Mouse (Mus musculus) liver, embryonic 14.5 days (tissue): Measurements from ENCODE around the gene Sf3b2. TPM values are rescaled to one million over a fixed set of nuclear protein-coding genes. Genes with fewer than 3 reads are reported as not detected.
A peak's percentile ranks its signal among the peaks of the same experiment; 100 is the strongest.

Experiments used
- ATAC-seq: fragments of 200-750 bp; cut with Nextera tagmentation; 2 replicates; pipeline ENCODE4 v1.8.0; 2017; ENCODE audit warnings: moderate number of reproducible peaks, mild to moderate bottlenecking, moderate library complexity; ENCODE audit not compliant: insufficient read depth
- DNase-seq, 3 experiments: peaks; one replicate each; pipeline ENCODE4 v3.0.0-alpha.2; 2012 to 2013; ENCODE audit warnings: low read depth in 3 of 3, low spot score in 3 of 3
- H3K27ac ChIP-seq: fragments of 300-500 bp; sonication (generic); 2 replicates; pipeline ENCODE4 v1.5.1; 2014; ENCODE audit warnings: moderate library complexity, mild to moderate bottlenecking, control low read depth, inconsistent platforms
- H3K27me3 ChIP-seq: fragments of 300-500 bp; sonication (generic); 2 replicates; pipeline ENCODE4 v1.6.1; 2014; ENCODE audit warnings: mild to moderate bottlenecking, low read length, moderate library complexity; ENCODE audit not compliant: control insufficient read depth, insufficient read depth
- H3K36me3 ChIP-seq: fragments of 300-500 bp; sonication (generic); replicated peaks from 2 replicates; pipeline ENCODE4 v1.6.1; 2014; ENCODE audit warnings: low read depth; ENCODE audit not compliant: control insufficient read depth, insufficient read depth
- H3K4me1 ChIP-seq, 2 experiments: fragments of 200-500 bp in 1 of 2; fragments of 300-500 bp in 1 of 2; sonication (generic) in 1 of 2; replicated peaks; 2 replicates each; pipeline ENCODE4 v1.6.1; 2012 to 2014; ENCODE audit warnings: antibody characterized with exemption in 1 of 2, inconsistent platforms in 1 of 2, low read length in 1 of 2; ENCODE audit not compliant: control insufficient read depth in 2 of 2, insufficient read depth in 2 of 2
- H3K4me2 ChIP-seq: fragments of 300-500 bp; sonication (generic); 2 replicates; pipeline ENCODE4 v1.6.1; 2014; ENCODE audit warnings: low read depth, mild to moderate bottlenecking, control low read depth, moderate library complexity
- H3K4me3 ChIP-seq, 2 experiments: fragments of 200-500 bp in 1 of 2; fragments of 300-500 bp in 1 of 2; sonication (generic) in 1 of 2; 2 replicates each; pipeline ENCODE4 v1.5.1; 2012 to 2014; ENCODE audit warnings: low read depth in 2 of 2, low read length in 2 of 2, mild to moderate bottlenecking in 2 of 2, control low read depth in 1 of 2, inconsistent platforms in 1 of 2, moderate library complexity in 1 of 2; ENCODE audit not compliant: insufficient read depth in 1 of 2
- H3K9ac ChIP-seq: fragments of 300-500 bp; sonication (generic); replicated peaks from 2 replicates; pipeline ENCODE4 v1.6.1; 2014; ENCODE audit warnings: mild to moderate bottlenecking, control low read depth, moderate library complexity
- H3K9me3 ChIP-seq: fragments of 300-500 bp; sonication (generic); 2 replicates; pipeline ENCODE4 v1.6.1; 2016; ENCODE audit warnings: low read length, mixed read lengths; ENCODE audit not compliant: control insufficient read depth
- CTCF ChIP-seq: IDR thresholded peaks from 2 replicates; pipeline ENCODE4 v1.5.1; 2016; ENCODE audit warnings: antibody characterized with exemption, low read depth, control low read depth
- EP300 ChIP-seq: IDR thresholded peaks from 2 replicates; pipeline ENCODE4 v1.6.1; 2016; ENCODE audit warnings: antibody characterized with exemption, low read depth
- WGBS: fragments of 180-500 bp; shearing (Covaris S2); extraction: QIAGEN DNeasy Blood & Tissue Kit; methylation state at CpG from one replicate; pipeline ENCODE4 v1.1.7; 2014; ENCODE audit not compliant: insufficient replicate concordance; 5-methylcytosine and 5-hydroxymethylcytosine counted together
- polyA plus RNA-seq, 2 experiments: library from polyadenylated mRNA; depleted of rRNA in 1 of 2; stranded (reverse) in 1 of 2; unstranded in 1 of 2; fragments of >200 nt; fragmentation: Nextera tagmentation in 1 of 2; extraction: Ambion mirVana in 1 of 2; gene quantifications; 2 replicates each; pipeline versions ENCODE4 v1.2.1 to v1.2.3; 2012 to 2014

The Sf3b2 gene
- polyA plus RNA-seq, 2 experiments, result 52.5 to 98.4 TPM

DNA sequence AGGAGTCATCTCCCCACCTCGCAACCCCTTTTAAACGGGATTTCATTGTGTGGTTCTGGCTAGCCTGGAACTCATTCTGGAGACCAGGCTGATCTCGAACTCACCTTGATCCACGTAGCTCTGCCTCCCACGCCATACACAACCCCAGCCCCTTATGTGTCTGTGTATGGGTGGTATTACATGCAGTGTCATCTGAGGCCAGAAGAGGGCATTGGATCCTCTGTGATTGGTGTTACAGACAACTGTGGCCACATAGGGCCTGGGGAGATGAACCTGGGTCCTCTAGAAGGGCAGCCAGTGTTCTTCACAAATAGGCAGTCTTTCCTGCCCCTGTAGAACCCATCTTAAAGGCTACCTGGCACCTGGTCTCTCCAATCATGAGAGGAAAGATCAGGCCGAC is 11.0 kb upstream of the Sf3b2 start:
- H3K4me1 ChIP-seq, result no peaks in the 10 kb centered on the region
- ATAC-seq, result no peak
- no peak overlapping the region for H3K27ac ChIP-seq
- no peaks in the 10 kb centered on the region for H3K9me3 ChIP-seq
- no peaks in the 10 kb centered on the region for H3K36me3 ChIP-seq
- peaks cover 16% of the 10 kb centered on the region for H3K27me3 ChIP-seq
- H3K4me3 ChIP-seq, result no peak overlapping the region
- WGBS, result 62% methylated on average over 6 of the region's 6 CpGs
- TF ChIP-seq EP300, result no peak
- peak; percentile 45 for TF ChIP-seq CTCF
- no peak overlapping the region for H3K9ac ChIP-seq
- no peak overlapping the region for H3K4me2 ChIP-seq
- no peak for DNase-seq

DNA sequence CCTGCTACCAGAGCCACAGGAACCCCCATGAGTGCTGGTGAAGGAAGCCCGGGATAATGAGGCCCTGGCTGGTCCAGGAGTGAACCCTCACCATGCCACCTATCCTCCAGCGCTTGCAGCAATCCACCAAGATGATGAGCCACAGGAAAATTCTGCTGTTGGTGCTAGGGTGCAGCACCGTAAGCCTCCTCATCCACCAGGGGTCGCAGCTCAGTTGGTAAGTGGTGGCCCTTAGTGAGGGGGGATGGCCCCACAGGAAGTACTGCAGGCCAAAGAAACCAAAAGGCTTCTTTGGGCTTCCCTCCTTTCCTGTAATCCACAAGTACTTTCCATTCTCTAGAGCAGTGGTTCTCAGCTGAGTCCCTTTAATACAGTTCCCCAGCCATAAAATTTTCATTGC is 7.2 kb upstream of the Sf3b2 start:
- WGBS, result 9% methylated on average over 4 of the region's 4 CpGs
- no peaks in the 10 kb centered on the region for H3K4me1 ChIP-seq
- TF ChIP-seq EP300 (no peak), CTCF (peak; percentile 82)
- H3K9me3 ChIP-seq, result no peaks in the 10 kb centered on the region
- H3K27ac ChIP-seq, result no peak overlapping the region
- no peak overlapping the region for H3K4me2 ChIP-seq
- DNase-seq (peak in 1 of 3 experiments; percentile 43), ATAC-seq (no peak)
- no peak overlapping the region for H3K4me3 ChIP-seq
- peaks cover 18% of the 10 kb centered on the region for H3K27me3 ChIP-seq
- no peak overlapping the region for H3K9ac ChIP-seq
- H3K36me3 ChIP-seq, result no peaks in the 10 kb centered on the region

DNA sequence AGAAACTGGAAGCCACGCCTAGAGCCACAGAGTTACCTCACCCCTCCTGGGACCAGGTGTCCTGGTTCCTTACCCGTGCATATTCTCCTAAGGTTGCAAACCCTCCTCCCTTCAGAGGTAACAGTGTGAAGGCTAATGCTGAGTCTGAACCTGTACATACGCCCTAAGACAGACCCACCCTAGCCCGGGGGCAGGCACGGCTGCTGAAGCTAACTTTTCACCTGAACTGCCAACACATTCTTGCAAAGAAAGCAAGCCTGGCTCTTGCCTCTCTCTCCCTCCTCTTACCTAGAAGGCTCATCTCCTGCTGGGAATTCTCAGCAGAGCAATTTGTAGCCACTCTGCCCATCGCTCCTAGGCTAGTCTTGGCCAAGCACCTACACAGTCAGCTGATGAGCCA is 5.3 kb upstream of the Sf3b2 start:
- WGBS, result 54% methylated on average over 6 of the region's 6 CpGs
- TF ChIP-seq EP300 (no peak), CTCF (no peak)
- ATAC-seq, result no peak

DNA sequence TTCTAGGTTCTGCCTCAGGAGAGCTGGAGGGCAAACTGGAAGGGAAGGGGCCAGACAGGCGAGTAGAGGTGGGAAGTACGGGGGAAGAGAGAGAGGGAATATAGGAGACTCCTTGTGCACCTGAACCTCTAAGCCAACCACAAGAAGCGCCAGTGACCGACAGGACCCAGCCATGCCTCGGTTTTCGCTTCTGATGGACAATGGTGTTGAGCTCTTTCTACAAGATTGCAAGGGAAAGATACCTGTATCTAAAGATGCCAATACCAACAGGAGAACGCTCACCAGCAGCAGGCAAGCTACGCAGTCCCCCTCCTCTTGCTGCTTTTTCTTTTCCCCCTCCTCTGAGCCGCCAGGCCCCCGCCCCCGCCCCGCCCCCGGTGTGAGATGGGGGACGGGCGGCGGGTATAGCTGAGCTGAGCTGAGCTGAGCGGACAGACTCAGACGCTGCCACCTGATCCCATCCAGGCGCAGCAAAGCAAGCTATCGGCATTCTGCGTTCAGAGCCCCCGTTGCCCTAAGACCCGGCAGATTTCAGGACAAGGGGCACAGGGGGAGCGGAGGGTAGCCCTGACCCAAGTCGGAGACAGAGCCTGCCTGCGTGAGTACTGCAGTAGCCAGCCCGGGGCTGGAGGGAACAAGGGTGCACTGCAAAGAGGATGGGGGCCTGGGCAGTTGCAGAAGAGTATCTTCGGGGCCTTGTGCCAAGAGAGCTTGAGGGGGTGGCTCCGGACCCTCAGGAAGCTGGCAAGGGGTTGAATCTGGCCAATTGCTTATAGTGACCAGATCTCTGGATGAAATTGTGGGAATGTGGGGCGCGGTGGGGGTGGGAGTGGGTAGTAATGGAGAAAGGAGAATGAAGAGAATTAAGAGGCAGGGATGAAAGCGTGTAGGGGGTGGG is 2.9 kb upstream of the Sf3b2 start, which contains the start of gene Gal3st3:
Gal3st3 (plus strand) TSS at position 429 of the 898 bp plus-strand sequence.
- no peak for DNase-seq
- peaks cover 17 to 18% of the 10 kb centered on the region in 2 experiments for H3K4me1 ChIP-seq
- ATAC-seq, result no peak
- H3K36me3 ChIP-seq, result peaks cover 8% of the 10 kb centered on the region
- no peaks in the 10 kb centered on the region for H3K9me3 ChIP-seq
- no peak for TF ChIP-seq EP300
- no peak for TF ChIP-seq CTCF
- H3K4me2 ChIP-seq, result peak within 1 kb of the TSS; percentile 0; the same call in 1 of the 2 replicates
- H3K9ac ChIP-seq, result no peak within 1 kb of the TSS
- peaks cover 9% of the 10 kb centered on the region; the same call in 1 of the 2 replicates for H3K27me3 ChIP-seq
- H3K4me3 ChIP-seq, result peak within 1 kb of the TSS in 1 of 2 experiments; percentile 24; a peak in 1 of 4 replicates
- H3K27ac ChIP-seq, result no peak within 1 kb of the TSS
- WGBS, result 24% methylated on average over 31 of the region's 32 CpGs

More for the DNA sequence above, 5.3 kb upstream of the Sf3b2 start:
- no peaks in the 10 kb centered on the region for H3K36me3 ChIP-seq
- H3K27ac ChIP-seq, result no peak overlapping the region
- H3K27me3 ChIP-seq, result peaks cover 9% of the 10 kb centered on the region; the same call in 1 of the 2 replicates
- no peak overlapping the region for H3K9ac ChIP-seq
- H3K4me3 ChIP-seq, result no peak overlapping the region
- DNase-seq, result no peak
- H3K9me3 ChIP-seq, result no peaks in the 10 kb centered on the region
- H3K4me1 ChIP-seq, result peaks cover 8 to 10% of the 10 kb centered on the region in 2 experiments
- H3K4me2 ChIP-seq, result no peak overlapping the region

DNA sequence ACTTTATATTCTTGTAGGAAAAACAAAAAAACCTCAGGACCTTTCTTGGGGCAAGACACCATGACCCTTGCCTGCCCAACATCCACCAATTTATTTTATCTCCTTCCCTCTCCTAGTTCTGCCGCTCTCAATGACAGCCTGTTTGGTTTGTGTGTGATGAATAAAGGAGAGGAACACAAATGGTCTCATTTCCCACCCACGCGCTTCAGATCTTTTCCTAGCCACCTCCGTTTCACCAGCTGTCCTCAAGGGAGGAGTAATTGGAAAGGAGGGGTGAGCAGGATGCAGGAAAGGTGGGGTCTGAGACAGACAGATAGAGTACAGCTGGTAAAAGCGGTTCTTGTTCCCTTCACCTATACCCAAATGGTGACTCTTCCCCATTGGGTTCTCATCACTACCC is 1.4 kb upstream of the Sf3b2 start:
- Histone ChIP-seq H3K4me1 (peaks cover 17 to 18% of the 10 kb centered on the region in 2 experiments), H3K4me3 (no peak overlapping the region), H3K9me3 (no peaks in the 10 kb centered on the region), H3K27me3 (peaks cover 9% of the 10 kb centered on the region; the same call in 1 of the 2 replicates), H3K36me3 (peaks cover 23% of the 10 kb centered on the region), H3K4me2 (peak overlapping the region; percentile 82), H3K9ac (no peak overlapping the region; the same call in 1 of the 2 replicates), H3K27ac (no peak overlapping the region)
- 70% methylated on average over 5 of the region's 5 CpGs for WGBS
- DNase-seq (no peak), ATAC-seq (no peak)
- no peak for TF ChIP-seq EP300
- TF ChIP-seq CTCF, result no peak
